Mouse (Mus musculus) embryonic fibroblast, embryonic 13.5 days (primary cell): ENCODE results near the gene Lmcd1.

ENCODE experiments used
- CTCF ChIP-seq: IDR thresholded peaks from 2 replicates; pipeline ENCODE4 v1.5.1; 2011; ENCODE audit warnings: mild to moderate bottlenecking, control low read depth, low read length, moderate library complexity, borderline replicate concordance; ENCODE audit not compliant: insufficient read depth
- POLR2A ChIP-seq: IDR thresholded peaks from 2 replicates; pipeline ENCODE4 v1.6.1; 2011; ENCODE audit warnings: low read depth, mild to moderate bottlenecking, control low read depth, low read length, moderate library complexity

DNA sequence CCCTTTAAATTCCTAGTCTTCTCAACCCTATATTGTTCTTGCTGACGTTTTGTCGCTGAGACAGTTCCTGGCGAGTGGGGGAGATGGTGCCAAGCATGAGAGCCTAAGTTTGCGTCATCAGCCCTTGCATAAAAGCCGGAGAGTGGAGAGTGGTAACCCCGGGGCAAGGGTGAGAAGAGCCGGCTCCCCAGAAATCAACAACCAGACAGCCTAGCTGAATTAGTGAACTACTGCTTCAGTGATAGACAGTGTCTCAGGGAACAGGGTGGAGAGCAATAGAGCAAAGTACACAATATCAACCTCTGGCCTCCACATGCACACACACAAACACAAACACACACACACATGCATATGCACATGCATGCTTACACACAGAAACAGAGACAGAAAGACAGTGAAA, 26.6 kb downstream of the Lmcd1 start:
- no peak for TF ChIP-seq CTCF
- TF ChIP-seq POLR2A: no peak
